Mouse (Mus musculus): ENCODE measurements at regions not wholly inside any gene's neighbourhood (a gene's known extent, or its start where the extent isn't known, plus 50 kb on each side); places are given as distances from the start of the nearest gene placed in this dataset.

DNA sequence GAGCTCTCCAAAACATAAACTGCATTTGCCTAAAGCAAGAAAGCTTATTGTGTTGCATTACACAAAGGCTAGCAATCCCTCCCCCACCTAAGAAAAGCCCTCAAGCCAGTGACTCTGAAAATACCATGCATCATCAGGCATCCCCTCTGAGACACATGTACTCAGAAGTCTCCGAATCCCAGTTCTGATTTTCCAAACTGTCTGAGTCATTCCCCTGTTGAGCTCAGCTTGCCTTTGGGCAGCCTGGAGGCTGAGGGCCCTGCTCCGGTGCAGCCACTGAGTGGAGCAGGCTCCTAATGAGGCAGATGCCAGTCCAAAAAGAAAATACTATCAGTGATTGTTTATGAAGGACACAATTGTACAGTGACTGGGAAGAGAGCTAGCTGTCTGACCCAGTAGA lies 507.5 kb upstream of the Cdh11 start:
- H3K36me3 ChIP-seq, result no peaks in the 10 kb centered on the region
- no peak overlapping the region for H3K9ac ChIP-seq
- H3K27me3 ChIP-seq (replicated peaks), result no peaks in the 10 kb centered on the region
- no peak overlapping the region for H3K4me2 ChIP-seq (replicated peaks)
- 72% methylated on average over 2 of the region's 2 CpGs for WGBS
- ATAC-seq, result no peak
- no peak overlapping the region for H3K4me3 ChIP-seq (replicated peaks)
- H3K9me3 ChIP-seq, result no peaks in the 10 kb centered on the region
- H3K27ac ChIP-seq, result no peak overlapping the region
- no peaks in the 10 kb centered on the region for H3K4me1 ChIP-seq (replicated peaks)

DNA sequence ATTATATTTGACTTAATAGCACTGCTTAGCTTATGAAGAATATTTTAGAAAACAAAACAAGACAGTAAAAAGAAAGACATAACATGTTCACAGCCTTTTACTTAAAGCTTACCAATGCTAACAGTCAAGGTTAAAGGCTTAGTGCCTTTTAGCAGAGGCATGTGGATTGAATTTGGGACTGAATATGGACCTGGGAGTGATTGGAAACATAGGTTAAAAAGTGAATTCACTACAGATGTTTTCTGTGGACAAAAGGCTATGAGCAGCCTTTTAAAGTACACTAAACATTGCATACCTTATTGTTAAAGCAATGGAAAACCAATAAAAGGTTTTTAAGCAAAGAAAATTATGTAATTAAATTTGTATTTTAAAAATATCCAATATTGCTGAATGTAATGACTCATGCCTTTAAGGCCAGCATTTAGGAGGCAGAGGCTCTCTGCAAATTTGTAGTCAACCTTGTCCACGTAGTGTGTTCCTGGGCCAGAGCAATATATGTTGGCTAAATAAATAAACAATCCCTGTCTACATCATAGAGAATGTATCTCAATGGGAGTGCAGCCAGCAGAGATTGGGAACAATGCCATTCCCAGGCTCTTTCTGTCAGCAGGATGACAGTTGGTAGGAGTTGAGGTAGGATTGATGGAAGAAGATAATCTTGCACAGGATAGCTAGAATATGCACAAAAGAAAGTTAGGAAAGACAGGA lies 521.2 kb upstream of the Cdh11 start:
- ATAC-seq, result no peak
- WGBS, result 49% methylated on average over 1 of the region's 1 CpGs
- Histone ChIP-seq H3K9ac (no peak overlapping the region), H3K27me3 (replicated peaks) (no peaks in the 10 kb centered on the region), H3K4me3 (replicated peaks) (no peak overlapping the region), H3K9me3 (no peaks in the 10 kb centered on the region), H3K4me1 (replicated peaks) (no peaks in the 10 kb centered on the region), H3K27ac (no peak overlapping the region), H3K4me2 (replicated peaks) (no peak overlapping the region), H3K36me3 (no peaks in the 10 kb centered on the region)

- Histone ChIP-seq H3K9me3 (no peaks in the 10 kb centered on the region), H3K9ac (no peak overlapping the region), H3K27ac (no peak overlapping the region), H3K4me1 (replicated peaks) (no peaks in the 10 kb centered on the region), H3K4me2 (replicated peaks) (no peak overlapping the region), H3K36me3 (no peaks in the 10 kb centered on the region), H3K4me3 (replicated peaks) (no peak overlapping the region), H3K27me3 (replicated peaks) (no peaks in the 10 kb centered on the region)
- ATAC-seq, result no peak
- 78% methylated on average over 1 of the region's 1 CpGs for WGBS
Observed at GRCm38 (mm10) chr8:103313576-103313975, 528.1 kb upstream of the Cdh11 start.

- Histone ChIP-seq H3K9me3 (no peaks in the 10 kb centered on the region), H3K4me3 (replicated peaks) (no peak overlapping the region), H3K27me3 (replicated peaks) (no peaks in the 10 kb centered on the region), H3K4me1 (replicated peaks) (no peaks in the 10 kb centered on the region), H3K36me3 (no peaks in the 10 kb centered on the region), H3K9ac (no peak overlapping the region), H3K4me2 (replicated peaks) (no peak overlapping the region), H3K27ac (no peak overlapping the region)
- 45% methylated on average over 1 of the region's 1 CpGs for WGBS
- ATAC-seq, result no peak
Observed at GRCm38 (mm10) chr8:103314279-103315022, 529.0 kb upstream of the Cdh11 start.

DNA sequence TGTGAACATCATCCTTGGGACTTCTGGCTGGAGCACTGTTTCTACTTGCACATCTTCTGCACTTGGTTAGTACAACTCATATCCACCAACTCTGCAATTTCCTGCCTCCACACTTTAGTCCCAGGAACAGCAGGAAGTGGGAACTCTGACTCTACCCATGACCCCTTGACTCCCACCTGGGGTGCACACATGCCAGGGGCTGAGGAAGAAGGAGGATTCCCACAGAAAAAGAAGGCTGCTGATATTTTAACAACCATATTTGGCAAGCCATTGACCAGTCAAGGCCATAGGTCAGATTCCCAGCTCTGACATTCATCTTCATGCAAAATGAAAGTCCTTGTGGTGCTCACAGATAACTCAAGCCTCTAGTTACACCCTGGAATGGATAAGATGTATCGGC lies 530.3 kb upstream of the Cdh11 start:
- H3K4me2 ChIP-seq (replicated peaks), result no peak overlapping the region
- no peak for ATAC-seq
- H3K36me3 ChIP-seq, result no peaks in the 10 kb centered on the region
- 89% methylated on average over 1 of the region's 1 CpGs for WGBS
- H3K9me3 ChIP-seq, result no peaks in the 10 kb centered on the region
- H3K27me3 ChIP-seq (replicated peaks), result no peaks in the 10 kb centered on the region
- no peaks in the 10 kb centered on the region for H3K4me1 ChIP-seq (replicated peaks)
- no peak overlapping the region for H3K27ac ChIP-seq
- no peak overlapping the region for H3K4me3 ChIP-seq (replicated peaks)
- H3K9ac ChIP-seq, result no peak overlapping the region

DNA sequence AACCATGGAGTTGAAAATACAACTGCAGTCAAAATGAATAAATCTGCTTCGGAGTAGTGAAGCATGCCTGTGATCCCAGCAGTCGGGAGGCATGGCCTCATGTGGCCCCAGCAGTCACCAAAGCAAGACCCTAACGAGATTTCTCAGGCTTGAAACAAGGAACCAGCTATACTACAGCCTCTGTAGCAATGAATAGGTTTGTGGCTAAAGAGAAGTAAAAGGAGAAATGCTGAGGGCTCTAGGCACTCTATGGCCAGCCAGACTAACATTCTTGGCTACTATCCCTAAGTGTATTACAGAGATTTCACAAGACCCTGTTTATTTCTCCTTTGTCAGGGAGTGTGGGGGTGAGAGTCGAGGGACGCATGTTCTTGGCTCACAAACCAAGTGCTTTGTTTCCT lies 531.2 kb upstream of the Cdh11 start:
- no peak overlapping the region for H3K27ac ChIP-seq
- H3K4me3 ChIP-seq (replicated peaks), result no peak overlapping the region
- no peak overlapping the region for H3K9ac ChIP-seq
- H3K4me2 ChIP-seq (replicated peaks), result no peak overlapping the region
- no peaks in the 10 kb centered on the region for H3K27me3 ChIP-seq (replicated peaks)
- no peaks in the 10 kb centered on the region for H3K9me3 ChIP-seq
- no peaks in the 10 kb centered on the region for H3K4me1 ChIP-seq (replicated peaks)
- no peak for ATAC-seq
- H3K36me3 ChIP-seq, result no peaks in the 10 kb centered on the region
- WGBS, result 49% methylated on average over 5 of the region's 5 CpGs

DNA sequence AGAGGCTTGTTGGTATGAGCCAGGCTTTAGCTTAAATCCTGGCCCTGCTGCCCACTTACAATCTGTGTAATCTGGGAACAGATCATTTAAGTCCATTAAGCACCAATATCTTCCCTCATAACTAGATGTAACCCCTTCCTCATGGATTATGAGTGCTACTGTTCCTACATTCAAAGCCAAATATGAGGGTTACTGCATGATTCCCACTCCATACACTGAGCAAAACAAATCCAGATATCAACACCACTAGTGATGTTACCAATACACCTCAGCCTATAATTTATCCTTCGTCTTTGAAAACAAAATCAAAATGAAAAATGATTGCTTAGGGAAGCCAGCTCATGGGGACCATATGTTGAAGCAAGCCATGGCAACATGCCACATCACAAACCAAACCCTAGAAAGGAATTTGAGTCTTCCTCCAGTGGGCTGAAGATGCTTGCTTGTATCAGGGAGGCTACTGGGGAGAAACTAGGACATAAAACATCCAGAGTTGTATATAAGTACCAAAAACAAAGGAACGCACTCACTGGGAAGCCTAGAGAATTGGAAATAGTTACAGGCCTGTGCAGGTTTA lies 531.8 kb upstream of the Cdh11 start:
- H3K4me3 ChIP-seq (replicated peaks), result no peak overlapping the region
- no peak overlapping the region for H3K4me2 ChIP-seq (replicated peaks)
- no peak for ATAC-seq
- WGBS, result 57% methylated on average over 2 of the region's 2 CpGs
- H3K36me3 ChIP-seq, result no peaks in the 10 kb centered on the region
- no peaks in the 10 kb centered on the region for H3K27me3 ChIP-seq (replicated peaks)
- no peaks in the 10 kb centered on the region for H3K9me3 ChIP-seq
- H3K9ac ChIP-seq, result no peak overlapping the region
- no peak overlapping the region for H3K27ac ChIP-seq
- no peaks in the 10 kb centered on the region for H3K4me1 ChIP-seq (replicated peaks)

- Histone ChIP-seq H3K27me3 (replicated peaks) (no peaks in the 10 kb centered on the region), H3K9ac (no peak overlapping the region), H3K27ac (no peak overlapping the region), H3K4me3 (replicated peaks) (no peak overlapping the region), H3K9me3 (no peaks in the 10 kb centered on the region), H3K4me1 (replicated peaks) (no peaks in the 10 kb centered on the region), H3K36me3 (no peaks in the 10 kb centered on the region), H3K4me2 (replicated peaks) (no peak overlapping the region)
- ATAC-seq, result no peak
Observed at GRCm38 (mm10) chr8:103324016-103324665, 538.7 kb upstream of the Cdh11 start.

DNA sequence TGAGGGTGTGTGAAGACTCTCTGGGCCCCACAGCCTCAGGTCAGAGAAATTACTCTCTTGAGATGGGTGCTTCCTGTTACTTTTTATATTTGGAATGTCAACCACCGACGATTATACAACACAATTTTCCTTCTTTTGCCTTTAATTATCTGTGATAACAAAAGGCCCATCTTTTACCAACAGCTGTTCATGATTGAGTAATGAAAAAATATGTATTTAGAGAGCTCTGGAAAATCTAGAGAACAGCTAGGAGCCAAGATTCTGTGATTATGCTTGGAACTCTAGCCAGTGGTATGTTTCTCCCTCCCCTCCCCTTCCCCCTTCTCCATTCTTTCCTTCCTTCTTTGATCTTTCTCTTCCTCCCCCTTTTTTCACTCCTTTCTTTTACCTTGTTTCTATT lies 546.0 kb upstream of the Cdh11 start:
- Histone ChIP-seq H3K4me2 (replicated peaks) (no peak overlapping the region), H3K4me3 (replicated peaks) (no peak overlapping the region), H3K4me1 (replicated peaks) (no peaks in the 10 kb centered on the region), H3K27ac (no peak overlapping the region), H3K9ac (no peak overlapping the region), H3K9me3 (no peaks in the 10 kb centered on the region), H3K27me3 (replicated peaks) (no peaks in the 10 kb centered on the region), H3K36me3 (no peaks in the 10 kb centered on the region)
- 51% methylated on average over 2 of the region's 2 CpGs for WGBS
- no peak for ATAC-seq

DNA sequence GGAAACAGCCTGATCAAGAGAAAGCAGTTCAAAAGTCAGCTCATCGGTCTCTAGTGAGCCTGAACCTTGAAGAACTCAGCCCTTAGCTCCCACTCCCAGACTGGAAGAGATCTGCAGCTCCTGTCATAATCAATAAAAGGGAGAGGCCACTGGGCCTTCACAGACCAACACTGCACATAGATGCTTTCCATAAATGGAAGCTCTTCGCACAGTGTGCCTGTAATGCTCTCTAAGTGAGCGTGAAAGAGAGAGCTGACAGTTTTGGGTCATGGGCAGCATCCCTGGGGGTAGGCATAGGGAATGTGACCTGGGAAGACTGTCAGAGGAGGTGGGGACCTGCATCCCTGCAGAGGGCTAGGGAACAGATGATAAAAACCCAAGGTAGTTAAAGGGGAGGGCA lies 551.9 kb upstream of the Cdh11 start:
- Histone ChIP-seq H3K27me3 (replicated peaks) (no peaks in the 10 kb centered on the region), H3K27ac (no peak overlapping the region), H3K9ac (no peak overlapping the region), H3K36me3 (no peaks in the 10 kb centered on the region), H3K4me1 (replicated peaks) (no peaks in the 10 kb centered on the region), H3K9me3 (no peaks in the 10 kb centered on the region), H3K4me3 (replicated peaks) (no peak overlapping the region), H3K4me2 (replicated peaks) (no peak overlapping the region)
- ATAC-seq, result no peak
- WGBS, result 93% methylated on average over 3 of the region's 3 CpGs

DNA sequence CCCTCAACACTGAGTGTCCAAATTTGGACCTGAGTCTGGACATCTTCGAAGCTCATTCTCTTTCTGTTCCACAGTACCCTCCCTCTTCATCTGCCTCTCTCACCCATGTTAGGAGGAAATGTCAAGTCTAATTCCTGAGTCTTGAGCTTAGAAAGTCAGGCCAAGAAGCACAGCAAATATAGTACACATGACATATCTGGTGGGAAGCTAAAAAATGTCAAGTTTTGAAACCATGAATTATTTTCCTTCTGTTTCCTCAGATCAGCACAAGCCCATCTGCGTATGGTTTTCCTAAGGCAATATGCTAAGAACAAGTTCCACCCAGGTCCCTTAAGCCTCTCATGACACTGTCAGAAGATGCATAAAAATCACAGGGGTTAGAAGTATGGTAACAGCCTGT lies 553.6 kb upstream of the Cdh11 start:
- WGBS, result 79% methylated on average over 2 of the region's 2 CpGs
- no peaks in the 10 kb centered on the region for H3K4me1 ChIP-seq (replicated peaks)
- H3K4me3 ChIP-seq (replicated peaks), result no peak overlapping the region
- H3K9ac ChIP-seq, result no peak overlapping the region
- H3K27me3 ChIP-seq (replicated peaks), result no peaks in the 10 kb centered on the region
- H3K36me3 ChIP-seq, result no peaks in the 10 kb centered on the region
- no peak for ATAC-seq
- no peak overlapping the region for H3K4me2 ChIP-seq (replicated peaks)
- H3K27ac ChIP-seq, result no peak overlapping the region
- H3K9me3 ChIP-seq, result no peaks in the 10 kb centered on the region

DNA sequence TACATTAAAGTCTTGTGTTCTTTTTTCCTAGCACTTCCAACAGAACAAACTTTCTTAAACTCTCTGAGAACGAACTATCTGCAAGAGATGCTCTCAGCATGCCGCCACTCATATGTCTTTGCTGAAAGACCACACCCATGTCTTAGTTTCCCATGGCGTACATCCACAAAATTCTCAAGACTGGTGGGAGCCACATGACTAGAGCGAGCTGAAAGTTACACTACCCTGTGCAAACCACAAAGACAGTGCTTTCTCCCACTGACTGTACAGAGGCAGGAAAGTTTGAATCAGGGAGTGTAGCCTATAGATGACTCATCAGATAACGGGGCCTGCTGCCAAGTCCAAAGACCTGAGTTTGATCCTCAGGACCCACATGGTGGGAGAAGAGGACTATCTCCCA lies 554.5 kb upstream of the Cdh11 start:
- Histone ChIP-seq H3K27ac (no peak overlapping the region), H3K4me1 (replicated peaks) (no peaks in the 10 kb centered on the region), H3K36me3 (no peaks in the 10 kb centered on the region), H3K27me3 (replicated peaks) (no peaks in the 10 kb centered on the region), H3K9me3 (no peaks in the 10 kb centered on the region), H3K4me3 (replicated peaks) (no peak overlapping the region), H3K4me2 (replicated peaks) (no peak overlapping the region), H3K9ac (no peak overlapping the region)
- no peak for ATAC-seq
- 91% methylated on average over 5 of the region's 5 CpGs for WGBS

All from intestine, embryonic 15.5 days (tissue).